Mouse (Mus musculus) kidney, adult 2 months (tissue): Measurements from ENCODE around the gene Gm4792.

Experiments
- CTCF ChIP-seq: fragments of 200-500 bp; conservative IDR thresholded peaks from 2 replicates; pipeline ENCODE4 v1.5.1; 2011; ENCODE audit warnings: low read depth, mild to moderate bottlenecking, control low read depth, low read length, moderate library complexity, mixed read lengths; ENCODE audit not compliant: insufficient read depth, insufficient read length
- POLR2A ChIP-seq: fragments of 200-500 bp; IDR thresholded peaks from one replicate; pipeline ENCODE4 v1.6.1; 2011; ENCODE audit warnings: low read depth, low read length, control low read depth

GRCm38 (mm10) chr10:94262646-94263045 lies 35.9 kb downstream of the Gm4792 start:
- no peak for TF ChIP-seq CTCF
- TF ChIP-seq POLR2A: no peak
